Mouse (Mus musculus): ENCODE measurements around the gene Sardh. TPM values are rescaled to one million over a fixed set of nuclear protein-coding genes. Genes with fewer than 3 reads are reported as not detected.
A peak's percentile ranks its signal among the peaks of the same experiment; 100 is the strongest.

Sardh gene
- 10.2 and 10.7 TPM in 2 replicates for polyA plus RNA-seq (2014; fragmentation: Nextera tagmentation; extraction: Ambion mirVana)

DNA sequence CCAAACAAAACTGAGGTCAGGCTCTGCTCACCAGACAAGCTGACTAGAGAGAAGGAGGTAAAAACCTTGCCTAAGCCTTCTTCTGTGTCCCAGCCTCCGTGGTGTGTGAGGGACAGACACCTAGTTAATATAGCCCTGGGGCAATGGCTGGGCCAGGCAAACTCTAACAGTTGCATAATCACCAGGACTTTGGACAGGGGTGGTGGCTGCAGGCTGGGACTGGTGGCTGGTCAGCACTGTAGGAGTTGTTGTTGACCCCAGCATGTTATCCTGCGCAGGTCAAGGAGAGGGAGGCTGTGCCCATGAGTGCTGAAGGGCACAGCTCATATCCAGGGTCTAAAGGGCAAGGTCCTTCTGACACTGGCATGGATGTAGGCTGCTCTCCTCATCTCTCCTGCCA lies at the start of gene Sardh:
Gene Sardh, minus strand, starts transcription at position 127 of the 400 bp plus-strand sequence.
- Histone ChIP-seq H3K4me1 (ENCODE audit: control insufficient read depth, insufficient read depth, low read length) (peaks cover 12% of the 10 kb centered on the region), H3K27me3 (replicated peaks; ENCODE audit: control insufficient read depth, insufficient read depth, low read length) (no peaks in the 10 kb centered on the region), H3K9me3 (ENCODE audit: control insufficient read depth, low read length) (no peaks in the 10 kb centered on the region), H3K9ac (ENCODE audit: low read depth, low read length) (no peak within 1 kb of the TSS), H3K27ac (replicated peaks; ENCODE audit: low read depth, low read length) (peak within 1 kb of the TSS; percentile 59), H3K4me3 (ENCODE audit: low read depth, low read length) (no peak within 1 kb of the TSS), H3K4me2 (ENCODE audit: low read depth, low read length) (peak within 1 kb of the TSS; percentile 42), H3K36me3 (ENCODE audit: control insufficient read depth, insufficient read depth, low read length) (no peaks in the 10 kb centered on the region)
- DNase-seq (ENCODE audit: low spot score) (no peak), ATAC-seq (ENCODE audit: low read depth) (no peak)
- 77% methylated on average over 2 of the region's 2 CpGs for WGBS

DNA sequence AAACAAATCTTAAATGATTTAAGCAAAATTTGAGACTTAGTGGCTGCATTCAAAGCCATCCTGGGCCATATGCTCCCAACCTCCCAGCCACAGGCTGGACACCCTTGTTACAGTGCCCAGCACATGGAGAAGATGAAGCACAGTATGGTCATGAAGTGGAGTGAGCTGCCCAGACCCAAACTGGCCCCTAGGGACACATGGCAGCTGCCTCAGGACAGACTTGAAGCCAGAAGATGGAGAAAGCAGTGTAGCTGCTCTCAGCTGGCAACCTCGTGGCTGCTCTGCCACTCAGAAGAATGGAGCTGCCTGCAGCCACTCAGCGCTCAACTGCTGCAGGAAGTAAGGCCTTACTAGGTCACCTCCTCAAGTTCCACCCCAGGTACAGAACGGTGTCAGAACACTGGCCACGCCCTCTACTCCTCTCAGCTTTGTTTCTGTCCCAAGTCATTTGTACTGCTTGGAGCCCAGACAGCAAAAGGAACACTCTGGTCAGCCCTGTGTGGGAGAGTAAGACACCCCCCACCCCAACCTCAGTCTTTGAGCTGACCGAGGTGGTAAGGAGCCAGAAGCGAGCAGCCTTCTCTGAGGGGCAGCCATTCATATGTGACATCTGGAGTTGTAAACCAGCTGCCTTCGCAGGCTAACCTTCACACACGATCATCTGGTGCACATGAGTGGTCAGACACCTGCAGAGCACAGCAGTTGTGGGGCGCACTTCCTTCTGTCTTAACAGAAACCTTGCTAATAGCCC lies 48.7 kb upstream of the Sardh start:
- Histone ChIP-seq H3K36me3 (ENCODE audit: control insufficient read depth, insufficient read depth, low read length) (no peaks in the 10 kb centered on the region), H3K4me1 (ENCODE audit: control insufficient read depth, insufficient read depth, low read length) (no peaks in the 10 kb centered on the region), H3K9ac (ENCODE audit: low read depth, low read length) (no peak overlapping the region), H3K4me3 (ENCODE audit: low read depth, low read length) (no peak overlapping the region), H3K9me3 (ENCODE audit: control insufficient read depth, low read length) (no peaks in the 10 kb centered on the region), H3K27ac (replicated peaks; ENCODE audit: low read depth, low read length) (no peak overlapping the region), H3K27me3 (replicated peaks; ENCODE audit: control insufficient read depth, insufficient read depth, low read length) (no peaks in the 10 kb centered on the region), H3K4me2 (ENCODE audit: low read depth, low read length) (no peak overlapping the region)
- DNase-seq (ENCODE audit: low spot score) (no peak), ATAC-seq (ENCODE audit: low read depth) (no peak)
- 63% methylated on average over 9 of the region's 9 CpGs for WGBS

GRCm38 (mm10) chr2:27294777-27295176 lies 46.6 kb upstream of the Sardh start:
- no peaks in the 10 kb centered on the region for H3K4me1 ChIP-seq (ENCODE audit: control insufficient read depth, insufficient read depth, low read length)
- no peak overlapping the region for H3K27ac ChIP-seq (replicated peaks; ENCODE audit: low read depth, low read length)
- H3K27me3 ChIP-seq (replicated peaks; ENCODE audit: control insufficient read depth, insufficient read depth, low read length): no peaks in the 10 kb centered on the region
- H3K4me2 ChIP-seq (ENCODE audit: low read depth, low read length): no peak overlapping the region
- peaks cover 12% of the 10 kb centered on the region; the same call in 1 of the 2 replicates for H3K36me3 ChIP-seq (ENCODE audit: control insufficient read depth, insufficient read depth, low read length)
- WGBS: 94% methylated on average over 3 of the region's 3 CpGs
- H3K9me3 ChIP-seq (ENCODE audit: control insufficient read depth, low read length): no peaks in the 10 kb centered on the region
- no peak overlapping the region for H3K4me3 ChIP-seq (ENCODE audit: low read depth, low read length)
- DNase-seq (ENCODE audit: low spot score) (no peak), ATAC-seq (ENCODE audit: low read depth) (no peak)
- H3K9ac ChIP-seq (ENCODE audit: low read depth, low read length): no peak overlapping the region

DNA sequence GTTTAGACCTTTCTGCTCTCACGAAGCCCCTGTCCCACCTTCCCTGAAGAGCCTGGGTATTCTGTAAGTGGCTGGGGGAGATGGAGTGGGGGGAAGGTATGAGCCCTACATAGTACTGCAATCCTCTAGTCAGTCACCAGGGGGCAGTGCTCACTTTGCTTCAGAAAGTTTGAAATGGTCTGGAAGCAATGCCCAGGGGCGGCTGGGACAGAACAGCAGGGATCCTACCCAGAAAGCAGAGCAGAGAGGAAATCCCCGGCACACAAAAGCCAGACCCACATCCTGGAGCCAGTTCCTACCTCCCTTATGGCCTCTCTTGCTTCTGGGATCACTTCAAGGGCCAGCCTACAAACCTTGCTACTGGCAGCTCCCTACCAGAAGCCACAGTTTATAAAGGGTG lies 40.9 kb upstream of the Sardh start:
- Histone ChIP-seq H3K27me3 (replicated peaks; ENCODE audit: control insufficient read depth, insufficient read depth, low read length) (no peaks in the 10 kb centered on the region), H3K9ac (ENCODE audit: low read depth, low read length) (0 out of 2 replicates have a peak overlapping the region, but pooled peaks have one; percentile 1), H3K9me3 (ENCODE audit: control insufficient read depth, low read length) (no peaks in the 10 kb centered on the region), H3K27ac (replicated peaks; ENCODE audit: low read depth, low read length) (no peak overlapping the region), H3K4me1 (ENCODE audit: control insufficient read depth, insufficient read depth, low read length) (no peaks in the 10 kb centered on the region), H3K4me2 (ENCODE audit: low read depth, low read length) (no peak overlapping the region), H3K4me3 (ENCODE audit: low read depth, low read length) (no peak overlapping the region), H3K36me3 (ENCODE audit: control insufficient read depth, insufficient read depth, low read length) (peaks cover 15% of the 10 kb centered on the region; the same call in 1 of the 2 replicates)
- DNase-seq (ENCODE audit: low spot score) (peak; percentile 89), ATAC-seq (ENCODE audit: low read depth) (peak; percentile 67)
- WGBS: 4% methylated on average over 3 of the region's 3 CpGs

DNA sequence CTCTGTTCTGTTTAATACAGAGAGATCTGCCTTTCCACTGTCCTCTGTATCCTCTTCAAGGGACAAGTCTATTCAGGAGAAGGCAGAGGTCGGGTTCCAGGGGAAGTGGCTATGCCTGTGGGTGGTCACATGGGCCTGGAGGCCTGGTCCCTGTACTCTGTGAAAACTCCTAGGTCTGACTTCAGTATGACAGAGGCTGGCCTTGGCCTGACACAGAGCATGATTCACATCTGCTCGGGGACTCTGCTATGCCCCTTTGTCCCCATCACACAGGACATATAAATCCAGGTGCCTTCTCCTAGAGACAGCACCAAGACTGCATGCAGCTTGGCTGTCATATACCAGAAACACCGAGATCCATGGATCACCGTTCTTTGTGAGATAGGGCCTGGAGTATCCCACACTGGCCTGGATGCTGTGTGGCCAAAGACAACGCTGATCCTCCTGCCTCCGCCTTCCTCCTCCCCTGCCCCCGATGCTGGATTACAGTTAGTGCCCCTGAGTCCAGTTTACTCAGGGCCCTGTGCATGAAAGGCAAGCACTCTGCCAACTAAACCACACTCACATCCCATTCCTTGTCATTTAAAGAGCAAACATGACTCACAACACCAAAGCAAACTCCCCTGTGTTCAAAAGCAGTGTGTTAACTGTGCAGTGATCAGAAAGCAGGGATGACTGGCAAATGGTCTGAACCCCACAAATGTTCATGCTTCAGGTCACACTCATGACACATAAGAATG lies 39.0 kb upstream of the Sardh start:
- Histone ChIP-seq H3K4me3 (ENCODE audit: low read depth, low read length) (no peak overlapping the region), H3K4me1 (ENCODE audit: control insufficient read depth, insufficient read depth, low read length) (no peaks in the 10 kb centered on the region), H3K36me3 (ENCODE audit: control insufficient read depth, insufficient read depth, low read length) (peaks cover 18% of the 10 kb centered on the region; the same call in 1 of the 2 replicates), H3K9ac (ENCODE audit: low read depth, low read length) (no peak overlapping the region), H3K9me3 (ENCODE audit: control insufficient read depth, low read length) (no peaks in the 10 kb centered on the region), H3K27me3 (replicated peaks; ENCODE audit: control insufficient read depth, insufficient read depth, low read length) (no peaks in the 10 kb centered on the region), H3K27ac (replicated peaks; ENCODE audit: low read depth, low read length) (no peak overlapping the region), H3K4me2 (ENCODE audit: low read depth, low read length) (no peak overlapping the region)
- DNase-seq (ENCODE audit: low spot score) (no peak), ATAC-seq (ENCODE audit: low read depth) (no peak)
- 68% methylated on average over 7 of the region's 7 CpGs for WGBS

GRCm38 (mm10) chr2:27284441-27284840 lies 36.3 kb upstream of the Sardh start:
- ATAC-seq (ENCODE audit: low read depth): no peak
- 62% methylated on average over 7 of the region's 7 CpGs for WGBS
- H3K4me2 ChIP-seq (ENCODE audit: low read depth, low read length): no peak overlapping the region
- no peaks in the 10 kb centered on the region for H3K4me1 ChIP-seq (ENCODE audit: control insufficient read depth, insufficient read depth, low read length)
- no peaks in the 10 kb centered on the region for H3K9me3 ChIP-seq (ENCODE audit: control insufficient read depth, low read length)
- DNase-seq (ENCODE audit: low spot score): no peak
- peaks cover 14% of the 10 kb centered on the region; the same call in 1 of the 2 replicates for H3K36me3 ChIP-seq (ENCODE audit: control insufficient read depth, insufficient read depth, low read length)
- no peak overlapping the region for H3K27ac ChIP-seq (replicated peaks; ENCODE audit: low read depth, low read length)
- H3K27me3 ChIP-seq (replicated peaks; ENCODE audit: control insufficient read depth, insufficient read depth, low read length): no peaks in the 10 kb centered on the region
- no peak overlapping the region for H3K4me3 ChIP-seq (ENCODE audit: low read depth, low read length)
- no peak overlapping the region for H3K9ac ChIP-seq (ENCODE audit: low read depth, low read length)

- H3K36me3 ChIP-seq (ENCODE audit: control insufficient read depth, insufficient read depth, low read length): peaks cover 23% of the 10 kb centered on the region; the same call in 1 of the 2 replicates
- H3K27me3 ChIP-seq (replicated peaks; ENCODE audit: control insufficient read depth, insufficient read depth, low read length): no peaks in the 10 kb centered on the region
- WGBS: 83% methylated on average over 8 of the region's 9 CpGs
- ATAC-seq (ENCODE audit: low read depth) (no peak), DNase-seq (ENCODE audit: low spot score) (no peak)
- no peak overlapping the region for H3K4me2 ChIP-seq (ENCODE audit: low read depth, low read length)
- no peak overlapping the region for H3K27ac ChIP-seq (replicated peaks; ENCODE audit: low read depth, low read length)
- H3K9me3 ChIP-seq (ENCODE audit: control insufficient read depth, low read length): no peaks in the 10 kb centered on the region
- no peaks in the 10 kb centered on the region for H3K4me1 ChIP-seq (ENCODE audit: control insufficient read depth, insufficient read depth, low read length)
- no peak overlapping the region for H3K4me3 ChIP-seq (ENCODE audit: low read depth, low read length)
- H3K9ac ChIP-seq (ENCODE audit: low read depth, low read length): no peak overlapping the region
Measured at GRCm38 (mm10) chr2:27281771-27282170, 33.6 kb upstream of the Sardh start.

DNA sequence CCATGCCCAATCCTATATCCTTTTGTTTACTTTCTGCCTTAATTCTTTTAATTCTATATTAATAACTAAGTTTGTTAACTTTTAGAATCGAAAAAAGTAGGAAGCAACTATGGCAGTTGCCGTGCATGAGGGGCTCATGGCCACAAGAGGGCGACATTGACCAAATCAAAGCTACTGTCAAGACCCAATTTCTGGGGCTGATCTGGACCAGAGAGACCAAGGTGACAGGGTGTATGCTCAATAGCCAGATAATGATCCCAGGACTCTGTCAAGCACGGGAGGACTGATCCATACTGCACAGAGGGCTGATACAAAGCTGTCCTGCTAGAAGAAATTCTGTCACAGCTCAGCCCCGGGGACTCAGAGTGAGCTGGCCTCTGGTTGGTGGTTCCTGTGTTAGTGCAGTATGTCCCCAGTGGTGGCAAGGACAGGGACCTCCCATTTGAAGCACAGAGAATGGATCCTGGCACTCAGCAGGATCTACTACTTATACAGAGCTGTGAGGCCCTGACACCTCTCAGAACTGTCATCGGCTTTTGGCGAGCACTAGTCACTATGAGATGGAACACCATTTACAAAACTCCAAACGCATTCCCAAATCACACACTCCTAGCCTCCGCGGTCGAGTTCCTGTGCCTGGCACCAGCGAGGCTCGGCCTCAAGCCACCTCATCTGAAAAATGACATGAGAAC lies 32.9 kb upstream of the Sardh start:
- H3K4me2 ChIP-seq (ENCODE audit: low read depth, low read length): no peak overlapping the region
- H3K27me3 ChIP-seq (replicated peaks; ENCODE audit: control insufficient read depth, insufficient read depth, low read length): no peaks in the 10 kb centered on the region
- H3K9me3 ChIP-seq (ENCODE audit: control insufficient read depth, low read length): no peaks in the 10 kb centered on the region
- H3K36me3 ChIP-seq (ENCODE audit: control insufficient read depth, insufficient read depth, low read length): peaks cover 23% of the 10 kb centered on the region; the same call in 1 of the 2 replicates
- DNase-seq (ENCODE audit: low spot score) (peak; percentile 76), ATAC-seq (ENCODE audit: low read depth) (0 out of 2 replicates have a peak, but pooled peaks have one; percentile 20)
- no peak overlapping the region for H3K27ac ChIP-seq (replicated peaks; ENCODE audit: low read depth, low read length)
- H3K9ac ChIP-seq (ENCODE audit: low read depth, low read length): no peak overlapping the region
- no peaks in the 10 kb centered on the region for H3K4me1 ChIP-seq (ENCODE audit: control insufficient read depth, insufficient read depth, low read length)
- H3K4me3 ChIP-seq (ENCODE audit: low read depth, low read length): no peak overlapping the region
- WGBS: 68% methylated on average over 13 of the region's 13 CpGs

Data from embryonic facial prominence, embryonic 14.5 days (tissue).